In genomic region chr9:45041131-45041838, GRCm38 (mm10) we compare ENCODE assay signal across 7 mouse cellular contexts. TPM values are rescaled to one million over a fixed set of nuclear protein-coding genes. Genes with fewer than 3 reads are reported as not detected.
DNase-seq lines count a peak whose midpoint lies in the region; ATAC-seq lines count a peak whose summit lies in the region.

No protein-coding gene starts in this region.

- H3K4me1 ChIP-seq in kidney, embryonic 15.5 days = peaks cover 42% of the 10 kb centered on the region

- H3K4me2 ChIP-seq in kidney, embryonic 15.5 days = peak overlapping the region; percentile 49

- ATAC-seq in kidney, embryonic 15.5 days (replicated peaks; ENCODE audit: low FRiP score) = 0 out of 2 replicates have a peak, but pooled peaks have one; percentile 27
- ATAC-seq in megakaryocyte-erythroid progenitor cell, adult 5-6 weeks (replicated peaks; ENCODE audit: low FRiP score, low TSS enrichment, poor library complexity, severe bottlenecking) = peak; percentile 83

- H3K27me3 ChIP-seq in kidney, embryonic 15.5 days = peaks cover 67% of the 10 kb centered on the region

- peak; percentile 15 for DNase-seq in retina, postnatal 1 day
- DNase-seq in retina, embryonic 14.5 days (ENCODE audit: low spot score) = no peak
- peak; percentile 37 for DNase-seq in c-Kit-positive CD71-negative TER-119-negative erythroid progenitor cells, embryonic 14.5 days (ENCODE audit: low read depth)
- DNase-seq in cerebellum, adult 9-11 months = no peak
- DNase-seq in ovary, adult 18-20 months (ENCODE audit: low spot score) = no peak

- WGBS in kidney, embryonic 15.5 days = 28% methylated on average over 17 of the region's 17 CpGs

- no peaks in the 10 kb centered on the region for H3K9me3 ChIP-seq in kidney, embryonic 15.5 days (replicated peaks)

- H3K27ac ChIP-seq in kidney, embryonic 15.5 days = peak overlapping the region; percentile 88

- no peak overlapping the region for H3K9ac ChIP-seq in kidney, embryonic 15.5 days

- peak overlapping the region; percentile 23; the same call in 1 of the 2 replicates for H3K4me3 ChIP-seq in kidney, embryonic 15.5 days (replicated peaks)

- H3K36me3 ChIP-seq in kidney, embryonic 15.5 days = no peaks in the 10 kb centered on the region

RNA-seq across cellular contexts. Expression of gene Mpzl2, which starts 1.7 kb away (rescaled TPM):
- 17.9 and 20.5 TPM in 2 replicates for polyA plus RNA-seq in kidney, embryonic 15.5 days (2015; fragmentation: Nextera tagmentation; extraction: Ambion mirVana)
- 0.77 TPM in 1 of 2 replicates, not detected in the other for total RNA-seq in megakaryocyte-erythroid progenitor cell, adult 5-6 weeks (2014; fragmentation: Nextera tagmentation)
- total RNA-seq in megakaryocyte-erythroid progenitor cell, adult 5-6 weeks (2017) = not detected in 2 replicates

RNA-seq across cellular contexts. Expression of gene Mpzl3, which starts 13.7 kb away (rescaled TPM):
- 2.7 and 3.0 TPM in 2 replicates for polyA plus RNA-seq in kidney, embryonic 15.5 days (2015; fragmentation: Nextera tagmentation; extraction: Ambion mirVana)
- total RNA-seq in megakaryocyte-erythroid progenitor cell, adult 5-6 weeks (2014; fragmentation: Nextera tagmentation) = not detected in 2 replicates
- 0.65 TPM in 1 of 2 replicates, not detected in the other for total RNA-seq in megakaryocyte-erythroid progenitor cell, adult 5-6 weeks (2017)

RNA-seq across cellular contexts. Expression of gene Cd3e, which starts 31.9 kb away (rescaled TPM):
- polyA plus RNA-seq in kidney, embryonic 15.5 days (2015; fragmentation: Nextera tagmentation; extraction: Ambion mirVana) = 0.28 TPM in 1 of 2 replicates, not detected in the other
- total RNA-seq in megakaryocyte-erythroid progenitor cell, adult 5-6 weeks (2014; fragmentation: Nextera tagmentation) = 10.5 and 20.5 TPM in 2 replicates
- not detected in 2 replicates for total RNA-seq in megakaryocyte-erythroid progenitor cell, adult 5-6 weeks (2017)

RNA-seq across cellular contexts. Expression of gene Jaml, which starts 37.7 kb away (rescaled TPM):
- polyA plus RNA-seq in kidney, embryonic 15.5 days (2015; fragmentation: Nextera tagmentation; extraction: Ambion mirVana) = 0.19 and 0.42 TPM in 2 replicates
- 0.79 and 0.81 TPM in 2 replicates for total RNA-seq in megakaryocyte-erythroid progenitor cell, adult 5-6 weeks (2014; fragmentation: Nextera tagmentation)
- total RNA-seq in megakaryocyte-erythroid progenitor cell, adult 5-6 weeks (2017) = 0.61 and 0.94 TPM in 2 replicates

RNA-seq across cellular contexts. Expression of gene Cd3d, which starts 59.7 kb away (rescaled TPM):
- polyA plus RNA-seq in kidney, embryonic 15.5 days (2015; fragmentation: Nextera tagmentation; extraction: Ambion mirVana) = not detected in 2 replicates
- total RNA-seq in megakaryocyte-erythroid progenitor cell, adult 5-6 weeks (2014; fragmentation: Nextera tagmentation) = 5.5 and 24.0 TPM in 2 replicates
- not detected in 2 replicates for total RNA-seq in megakaryocyte-erythroid progenitor cell, adult 5-6 weeks (2017)

Comparison
In these comparisons a context has a peak if more than half of its experiments do, and no peak if none do; other contexts are left out.
1. DNase-seq: peak in retina, postnatal 1 day (single experiment) and c-Kit-positive CD71-negative TER-119-negative erythroid progenitor cells, embryonic 14.5 days (single experiment); none in retina, embryonic 14.5 days (single experiment), cerebellum, adult 9-11 months (single experiment) and ovary, adult 18-20 months (single experiment).